Mouse (Mus musculus) kidney, embryonic 16.5 days (tissue): ENCODE results near the gene Tmie. TPM values are rescaled to one million over a fixed set of nuclear protein-coding genes. Genes with fewer than 3 reads are reported as not detected.

Experiments
- ATAC-seq: fragments of 200-750 bp; cut with Nextera tagmentation; 2 replicates; pipeline ENCODE4 v1.8.0; 2017; ENCODE audit warnings: moderate TSS enrichment; ENCODE audit not compliant: low FRiP score, low TSS enrichment
- H3K27ac ChIP-seq: fragments of 300-500 bp; sonication (generic); 2 replicates; pipeline ENCODE4 v1.5.1; 2014; ENCODE audit warnings: low read length
- H3K27me3 ChIP-seq: fragments of 300-500 bp; sonication (generic); 2 replicates; pipeline ENCODE4 v1.6.1; 2014; ENCODE audit warnings: low read length, control low read depth, mixed read lengths; ENCODE audit not compliant: insufficient read depth
- H3K36me3 ChIP-seq: fragments of 300-500 bp; sonication (generic); 2 replicates; pipeline ENCODE4 v1.6.1; 2014; ENCODE audit warnings: low read length, control low read depth, mixed read lengths; ENCODE audit not compliant: insufficient read depth
- H3K4me1 ChIP-seq: fragments of 300-500 bp; sonication (generic); 2 replicates; pipeline ENCODE4 v1.6.1; 2014; ENCODE audit warnings: low read length, control low read depth, mixed read lengths; ENCODE audit not compliant: insufficient read depth
- H3K4me2 ChIP-seq: fragments of 300-500 bp; sonication (generic); replicated peaks from 2 replicates; pipeline ENCODE4 v1.6.1; 2014; ENCODE audit warnings: low read depth, low read length
- H3K4me3 ChIP-seq: fragments of 300-500 bp; sonication (generic); 2 replicates; pipeline ENCODE4 v1.5.1; 2014; ENCODE audit warnings: mild to moderate bottlenecking, low read length
- H3K9ac ChIP-seq: fragments of 300-500 bp; sonication (generic); replicated peaks from 2 replicates; pipeline ENCODE4 v1.6.1; 2014; ENCODE audit warnings: low read length
- H3K9me3 ChIP-seq: fragments of 300-500 bp; sonication (generic); 2 replicates; pipeline ENCODE4 v1.6.1; 2016; ENCODE audit warnings: low read length, control low read depth
- WGBS: fragments of 180-500 bp; shearing (Covaris S2); extraction: QIAGEN DNeasy Blood & Tissue Kit; methylation state at CpG from one replicate; pipeline ENCODE4 v1.1.7; 2014; 5-methylcytosine and 5-hydroxymethylcytosine counted together
- polyA plus RNA-seq: library from polyadenylated mRNA; unstranded; fragments of >200 nt; fragmentation: Nextera tagmentation; extraction: Ambion mirVana; gene quantifications from 2 replicates; pipeline ENCODE4 v1.2.1, GENCODE M21; 2015

Tmie gene
- polyA plus RNA-seq = 1.9 and 2.1 TPM in 2 replicates

GRCm38 (mm10) chr9:110879998-110880561, at the start of gene Tmie:
TSS of gene Tmie (minus strand) at chr9:110880113.
- Histone ChIP-seq H3K4me1 (peaks cover 11% of the 10 kb centered on the region; the same call in 1 of the 2 replicates), H3K36me3 (no peaks in the 10 kb centered on the region), H3K4me3 (peak within 1 kb of the TSS; percentile 61), H3K27me3 (peaks cover 3% of the 10 kb centered on the region; the same call in 1 of the 2 replicates), H3K9ac (peak within 1 kb of the TSS; percentile 73), H3K4me2 (peak within 1 kb of the TSS; percentile 87), H3K9me3 (no peaks in the 10 kb centered on the region), H3K27ac (peak within 1 kb of the TSS; percentile 74)
- ATAC-seq = peak; percentile 77
- under 1% methylated on average over 39 of the region's 57 CpGs for WGBS

- Histone ChIP-seq H3K9me3 (no peaks in the 10 kb centered on the region), H3K9ac (no peak overlapping the region), H3K27me3 (no peaks in the 10 kb centered on the region), H3K27ac (no peak overlapping the region), H3K4me2 (no peak overlapping the region), H3K4me1 (no peaks in the 10 kb centered on the region), H3K4me3 (no peak overlapping the region), H3K36me3 (no peaks in the 10 kb centered on the region)
- no peak for ATAC-seq
- whole genome bisulfite sequencing = 16% methylated on average over 7 of the region's 7 CpGs
These were observed 42.8 kb upstream of the Tmie start for GRCm38 (mm10) chr9:110922759-110923158.

GRCm38 (mm10) chr9:110920665-110921419, 40.9 kb upstream of the Tmie start:
- no peaks in the 10 kb centered on the region for H3K4me1 ChIP-seq
- no peaks in the 10 kb centered on the region for H3K27me3 ChIP-seq
- H3K4me3 ChIP-seq = no peak overlapping the region
- WGBS = 43% methylated on average over 15 of the region's 15 CpGs
- H3K27ac ChIP-seq = no peak overlapping the region
- no peaks in the 10 kb centered on the region for H3K36me3 ChIP-seq
- ATAC-seq = no peak
- H3K4me2 ChIP-seq = no peak overlapping the region
- no peaks in the 10 kb centered on the region for H3K9me3 ChIP-seq
- no peak overlapping the region for H3K9ac ChIP-seq

GRCm38 (mm10) chr9:110916786-110917185, 36.9 kb upstream of the Tmie start, which contains the start of gene Fam240a:
TSS of gene Fam240a (minus strand) at chr9:110916861.
- Histone ChIP-seq H3K27me3 (no peaks in the 10 kb centered on the region), H3K9ac (no peak within 1 kb of the TSS), H3K4me1 (no peaks in the 10 kb centered on the region), H3K4me2 (no peak within 1 kb of the TSS), H3K27ac (no peak within 1 kb of the TSS), H3K9me3 (no peaks in the 10 kb centered on the region), H3K4me3 (no peak within 1 kb of the TSS), H3K36me3 (no peaks in the 10 kb centered on the region)
- WGBS = 88% methylated on average over 7 of the region's 7 CpGs
- no peak for ATAC-seq

GRCm38 (mm10) chr9:110915466-110915865, 35.6 kb upstream of the Tmie start:
- Histone ChIP-seq H3K4me3 (no peak overlapping the region), H3K9me3 (no peaks in the 10 kb centered on the region), H3K36me3 (no peaks in the 10 kb centered on the region), H3K9ac (no peak overlapping the region), H3K27ac (no peak overlapping the region), H3K4me2 (no peak overlapping the region), H3K27me3 (no peaks in the 10 kb centered on the region), H3K4me1 (no peaks in the 10 kb centered on the region)
- 47% methylated on average over 8 of the region's 8 CpGs for WGBS
- ATAC-seq = no peak

GRCm38 (mm10) chr9:110914631-110915236, 34.8 kb upstream of the Tmie start:
- H3K27me3 ChIP-seq = no peaks in the 10 kb centered on the region
- no peak overlapping the region for H3K4me3 ChIP-seq
- H3K27ac ChIP-seq = no peak overlapping the region
- ATAC-seq = no peak
- no peaks in the 10 kb centered on the region for H3K36me3 ChIP-seq
- 64% methylated on average over 21 of the region's 21 CpGs for WGBS
- H3K4me2 ChIP-seq = no peak overlapping the region
- no peaks in the 10 kb centered on the region for H3K9me3 ChIP-seq
- no peak overlapping the region for H3K9ac ChIP-seq
- H3K4me1 ChIP-seq = no peaks in the 10 kb centered on the region

GRCm38 (mm10) chr9:110909371-110909967, 29.6 kb upstream of the Tmie start:
- Histone ChIP-seq H3K4me2 (no peak overlapping the region), H3K27ac (no peak overlapping the region), H3K4me1 (no peaks in the 10 kb centered on the region), H3K9me3 (0 out of 2 replicates have a peak, but pooled peaks cover 5% of the 10 kb centered on the region), H3K36me3 (no peaks in the 10 kb centered on the region), H3K9ac (no peak overlapping the region), H3K27me3 (no peaks in the 10 kb centered on the region), H3K4me3 (no peak overlapping the region)
- 78% methylated on average over 6 of the region's 6 CpGs for WGBS
- no peak for ATAC-seq

GRCm38 (mm10) chr9:110908631-110909016, 28.7 kb upstream of the Tmie start:
- Histone ChIP-seq H3K4me2 (no peak overlapping the region), H3K27ac (no peak overlapping the region), H3K9me3 (0 out of 2 replicates have a peak, but pooled peaks cover 5% of the 10 kb centered on the region), H3K4me1 (no peaks in the 10 kb centered on the region), H3K27me3 (no peaks in the 10 kb centered on the region), H3K4me3 (no peak overlapping the region), H3K9ac (no peak overlapping the region), H3K36me3 (no peaks in the 10 kb centered on the region)
- no peak for ATAC-seq
- 95% methylated on average over 3 of the region's 3 CpGs for WGBS

GRCm38 (mm10) chr9:110907838-110908630, 28.1 kb upstream of the Tmie start:
- Histone ChIP-seq H3K27ac (no peak overlapping the region), H3K4me2 (no peak overlapping the region), H3K4me1 (no peaks in the 10 kb centered on the region), H3K9me3 (0 out of 2 replicates have a peak, but pooled peaks cover 5% of the 10 kb centered on the region), H3K27me3 (no peaks in the 10 kb centered on the region), H3K4me3 (no peak overlapping the region), H3K9ac (no peak overlapping the region), H3K36me3 (no peaks in the 10 kb centered on the region)
- no peak for ATAC-seq
- 80% methylated on average over 4 of the region's 4 CpGs for WGBS
